Mouse (Mus musculus): ENCODE data around the gene Gm15446. TPM values are rescaled to one million over a fixed set of nuclear protein-coding genes. Genes with fewer than 3 reads are reported as not detected.
"Not testable (repeated sequence)": the region's sequence is repeated elsewhere in the genome, so short reads cannot be mapped to it uniquely, and the experiment has no call there.

Gm15446 gene
- total RNA-seq (2014; rRNA removed; ENCODE audit: low replicate concordance) (0.08 and 1.6 TPM in 2 replicates), polyA plus RNA-seq (2015; fragmentation: Nextera tagmentation; extraction: Ambion mirVana) (0.51 and 0.52 TPM in 2 replicates)

- H3K4me1 ChIP-seq (ENCODE audit: control insufficient read depth, insufficient read depth); H3K27me3 ChIP-seq (ENCODE audit: control insufficient read depth, insufficient read depth, low read length); H3K27ac ChIP-seq (ENCODE audit: low read depth); H3K36me3 ChIP-seq (replicated peaks; ENCODE audit: control insufficient read depth, insufficient read depth, low read length); H3K9me3 ChIP-seq (replicated peaks; ENCODE audit: control insufficient read depth, low read length): not testable (repeated sequence)
- peak; percentile 98 for ATAC-seq (ENCODE audit: insufficient read depth, low read depth)
- peak; percentile 68 for DNase-seq (ENCODE audit: low spot score)
- under 1% methylated on average over 22 of the region's 22 CpGs for WGBS
- peak within 1 kb of the TSS; percentile 40; the same call in 1 of the 2 replicates for H3K9ac ChIP-seq (replicated peaks; ENCODE audit: low read depth, low read length)
- peak within 1 kb of the TSS; percentile 60 for H3K4me2 ChIP-seq (ENCODE audit: low read depth, low read length)
- H3K4me3 ChIP-seq (ENCODE audit: low read depth, low read length): peak within 1 kb of the TSS; percentile 61
Measured at GRCm38 (mm10) chr5:109923261-109924071, at the start of gene Gm15446. Gene Gm15446 (plus strand): TSS chr5:109923400.

- DNase-seq (ENCODE audit: low spot score); H3K27ac ChIP-seq (ENCODE audit: low read depth); H3K4me1 ChIP-seq (ENCODE audit: control insufficient read depth, insufficient read depth); H3K27me3 ChIP-seq (ENCODE audit: control insufficient read depth, insufficient read depth, low read length); H3K36me3 ChIP-seq (replicated peaks; ENCODE audit: control insufficient read depth, insufficient read depth, low read length); ATAC-seq (ENCODE audit: insufficient read depth, low read depth); H3K9me3 ChIP-seq (replicated peaks; ENCODE audit: control insufficient read depth, low read length): not testable (repeated sequence)
- Histone ChIP-seq H3K4me2 (ENCODE audit: low read depth, low read length) (peak overlapping the region; percentile 60), H3K9ac (replicated peaks; ENCODE audit: low read depth, low read length) (peak overlapping the region; percentile 40; the same call in 1 of the 2 replicates), H3K4me3 (ENCODE audit: low read depth, low read length) (peak overlapping the region; percentile 61)
- 35% methylated on average over 2 of the region's 2 CpGs for WGBS
Measured at GRCm38 (mm10) chr5:109924129-109924528, 929 bp downstream of the Gm15446 start.

- Histone ChIP-seq H3K27me3 (ENCODE audit: control insufficient read depth, insufficient read depth, low read length) (no peaks in the 10 kb centered on the region), H3K36me3 (replicated peaks; ENCODE audit: control insufficient read depth, insufficient read depth, low read length) (no peaks in the 10 kb centered on the region), H3K9me3 (replicated peaks; ENCODE audit: control insufficient read depth, low read length) (no peaks in the 10 kb centered on the region), H3K4me3 (ENCODE audit: low read depth, low read length) (no peak overlapping the region), H3K4me1 (ENCODE audit: control insufficient read depth, insufficient read depth) (no peaks in the 10 kb centered on the region), H3K4me2 (ENCODE audit: low read depth, low read length) (no peak overlapping the region), H3K9ac (replicated peaks; ENCODE audit: low read depth, low read length) (no peak overlapping the region), H3K27ac (ENCODE audit: low read depth) (no peak overlapping the region)
- no peak for TF ChIP-seq CTCF (IDR thresholded peaks at IDR 0.05; ENCODE audit: low read depth)
- no peak for TF ChIP-seq EP300 (IDR thresholded peaks at IDR 0.05; ENCODE audit: low read depth)
- DNase-seq (ENCODE audit: low spot score) (no peak), ATAC-seq (ENCODE audit: insufficient read depth, low read depth) (no peak)
Measured at GRCm38 (mm10) chr5:109924936-109925335, 1.7 kb downstream of the Gm15446 start.

- ATAC-seq (ENCODE audit: insufficient read depth, low read depth) (no peak), DNase-seq (ENCODE audit: low spot score) (no peak)
- WGBS: 43% methylated on average over 1 of the region's 1 CpGs
- no peak overlapping the region for H3K4me2 ChIP-seq (ENCODE audit: low read depth, low read length)
- TF ChIP-seq EP300 (IDR thresholded peaks at IDR 0.05; ENCODE audit: low read depth) (no peak), CTCF (IDR thresholded peaks at IDR 0.05; ENCODE audit: low read depth) (no peak)
- H3K4me1 ChIP-seq (ENCODE audit: control insufficient read depth, insufficient read depth): no peaks in the 10 kb centered on the region
- H3K9ac ChIP-seq (replicated peaks; ENCODE audit: low read depth, low read length): no peak overlapping the region
- no peaks in the 10 kb centered on the region for H3K27me3 ChIP-seq (ENCODE audit: control insufficient read depth, insufficient read depth, low read length)
- no peaks in the 10 kb centered on the region for H3K9me3 ChIP-seq (replicated peaks; ENCODE audit: control insufficient read depth, low read length)
- no peak overlapping the region for H3K27ac ChIP-seq (ENCODE audit: low read depth)
- no peak overlapping the region for H3K4me3 ChIP-seq (ENCODE audit: low read depth, low read length)
- H3K36me3 ChIP-seq (replicated peaks; ENCODE audit: control insufficient read depth, insufficient read depth, low read length): no peaks in the 10 kb centered on the region
Measured at GRCm38 (mm10) chr5:109950281-109950680, 27.1 kb downstream of the Gm15446 start.

- not testable (repeated sequence) for H3K36me3 ChIP-seq (replicated peaks; ENCODE audit: control insufficient read depth, insufficient read depth, low read length); H3K27ac ChIP-seq (ENCODE audit: low read depth); H3K4me2 ChIP-seq (ENCODE audit: low read depth, low read length); H3K4me1 ChIP-seq (ENCODE audit: control insufficient read depth, insufficient read depth); DNase-seq (ENCODE audit: low spot score); H3K9ac ChIP-seq (replicated peaks; ENCODE audit: low read depth, low read length); H3K27me3 ChIP-seq (ENCODE audit: control insufficient read depth, insufficient read depth, low read length); H3K9me3 ChIP-seq (replicated peaks; ENCODE audit: control insufficient read depth, low read length); ATAC-seq (ENCODE audit: insufficient read depth, low read depth); H3K4me3 ChIP-seq (ENCODE audit: low read depth, low read length)
- WGBS: 77% methylated on average over 2 of the region's 2 CpGs
Measured at GRCm38 (mm10) chr5:109980743-109981142, 57.5 kb downstream of the Gm15446 start.

Other genes with a start within 250 kb of the Gm15446 start
- not detected in 2 replicates for gene 5430403G16Rik, start 232.4 kb upstream of the Gm15446 start, total RNA-seq (2014; rRNA removed; ENCODE audit: low replicate concordance)
- 0.27 and 0.45 TPM in 2 replicates for gene 5430403G16Rik, start 232.4 kb upstream of the Gm15446 start, polyA plus RNA-seq (2015; fragmentation: Nextera tagmentation; extraction: Ambion mirVana)
- gene 4930522L14Rik, start 171.5 kb upstream of the Gm15446 start, total RNA-seq (2014; rRNA removed; ENCODE audit: low replicate concordance): 0.73 TPM in 1 of 2 replicates, not detected in the other
- gene 4930522L14Rik, start 171.5 kb upstream of the Gm15446 start, polyA plus RNA-seq (2015; fragmentation: Nextera tagmentation; extraction: Ambion mirVana): 3.4 and 4.4 TPM in 2 replicates
- gene Zfp932, start 73.1 kb downstream of the Gm15446 start, total RNA-seq (2014; rRNA removed; ENCODE audit: low replicate concordance): 0.73 and 2.5 TPM in 2 replicates
- gene Zfp932, start 73.1 kb downstream of the Gm15446 start, polyA plus RNA-seq (2015; fragmentation: Nextera tagmentation; extraction: Ambion mirVana): 9.5 and 9.6 TPM in 2 replicates
- 0.12 TPM in 1 of 2 replicates, not detected in the other for gene Gm17655, start 149.1 kb downstream of the Gm15446 start, total RNA-seq (2014; rRNA removed; ENCODE audit: low replicate concordance)
- gene Gm17655, start 149.1 kb downstream of the Gm15446 start, polyA plus RNA-seq (2015; fragmentation: Nextera tagmentation; extraction: Ambion mirVana): 1.4 and 1.8 TPM in 2 replicates
- gene Gm35315, start 171.0 kb downstream of the Gm15446 start, total RNA-seq (2014; rRNA removed; ENCODE audit: low replicate concordance): 2.3 TPM in 1 of 2 replicates, not detected in the other
- 0.03 and 0.05 TPM in 2 replicates for gene Gm35315, start 171.0 kb downstream of the Gm15446 start, polyA plus RNA-seq (2015; fragmentation: Nextera tagmentation; extraction: Ambion mirVana)
- gene Plcxd1, start 176.6 kb downstream of the Gm15446 start, total RNA-seq (2014; rRNA removed; ENCODE audit: low replicate concordance): not detected in 2 replicates
- gene Plcxd1, start 176.6 kb downstream of the Gm15446 start, polyA plus RNA-seq (2015; fragmentation: Nextera tagmentation; extraction: Ambion mirVana): 0.26 and 0.29 TPM in 2 replicates
- gene Gtpbp6, start 184.8 kb downstream of the Gm15446 start, total RNA-seq (2014; rRNA removed; ENCODE audit: low replicate concordance): 29.8 and 32.3 TPM in 2 replicates
- 13.9 and 14.2 TPM in 2 replicates for gene Gtpbp6, start 184.8 kb downstream of the Gm15446 start, polyA plus RNA-seq (2015; fragmentation: Nextera tagmentation; extraction: Ambion mirVana)
- 0.50 and 3.3 TPM in 2 replicates for gene Zfp605, start 186.7 kb downstream of the Gm15446 start, total RNA-seq (2014; rRNA removed; ENCODE audit: low replicate concordance)
- gene Zfp605, start 186.7 kb downstream of the Gm15446 start, polyA plus RNA-seq (2015; fragmentation: Nextera tagmentation; extraction: Ambion mirVana): 2.1 and 2.4 TPM in 2 replicates
- 32.3 and 56.0 TPM in 2 replicates for gene Chfr, start 212.4 kb downstream of the Gm15446 start, total RNA-seq (2014; rRNA removed; ENCODE audit: low replicate concordance)
- 17.3 and 19.7 TPM in 2 replicates for gene Chfr, start 212.4 kb downstream of the Gm15446 start, polyA plus RNA-seq (2015; fragmentation: Nextera tagmentation; extraction: Ambion mirVana)

All from heart, postnatal 0 days (tissue).